Mouse (Mus musculus) fat pad, adult 2 months (tissue): Measurements from ENCODE around the gene Jakmip3.

Experiments used
- DNase-seq: peaks from one replicate; pipeline ENCODE4 v3.0.0-alpha.2; 2011; ENCODE audit warnings: low read depth, low spot score; ENCODE audit errors: extremely low read depth

The Jakmip3 gene

GRCm38 (mm10) chr7:139093781-139094180, 153.3 kb downstream of the Jakmip3 start:
- DNase-seq: no peak

DNA sequence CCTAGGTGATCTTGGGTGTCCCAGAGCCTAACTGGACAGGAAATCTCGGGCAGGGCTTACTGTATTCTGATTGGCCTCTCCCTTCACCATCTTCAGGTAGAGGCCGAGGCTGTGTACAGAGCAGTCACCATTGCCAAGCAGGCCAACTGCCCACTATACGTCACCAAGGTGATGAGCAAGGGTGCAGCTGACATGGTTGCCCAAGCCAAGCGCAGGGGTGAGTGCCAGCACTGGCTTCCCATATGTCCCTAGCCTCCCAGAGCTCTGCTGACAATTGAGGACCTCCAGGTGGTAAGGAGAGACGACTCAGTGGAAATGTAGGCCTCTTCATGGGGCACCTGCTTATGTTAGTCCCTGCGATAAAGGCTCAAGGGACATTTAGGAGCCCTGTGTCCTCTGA, 154.2 kb downstream of the Jakmip3 start:
- no peak for DNase-seq

DNA sequence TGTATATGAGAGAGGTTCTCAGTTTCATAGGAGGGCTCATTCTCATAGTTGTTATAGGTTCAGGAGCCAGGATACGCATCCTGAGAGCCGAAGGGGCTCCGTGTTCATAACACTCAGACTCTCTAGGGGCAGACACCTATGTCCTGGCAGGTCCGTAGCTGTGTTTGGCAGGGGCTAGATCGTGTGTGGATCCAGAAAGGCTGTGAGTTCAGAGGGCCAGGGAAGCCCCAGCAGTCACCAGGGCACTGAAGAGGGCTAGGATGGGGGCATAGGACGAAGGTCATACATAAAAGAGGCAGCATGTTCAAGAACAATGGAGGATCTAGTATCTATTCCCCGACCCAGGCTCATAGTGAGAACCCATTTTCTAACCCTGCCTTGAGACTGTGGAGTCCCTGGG, 154.8 kb downstream of the Jakmip3 start:
- no peak for DNase-seq

GRCm38 (mm10) chr7:139096399-139096798, 155.9 kb downstream of the Jakmip3 start:
- DNase-seq: no peak

- DNase-seq: no peak
These were observed 160.1 kb downstream of the Jakmip3 start for GRCm38 (mm10) chr7:139100531-139101095.

DNA sequence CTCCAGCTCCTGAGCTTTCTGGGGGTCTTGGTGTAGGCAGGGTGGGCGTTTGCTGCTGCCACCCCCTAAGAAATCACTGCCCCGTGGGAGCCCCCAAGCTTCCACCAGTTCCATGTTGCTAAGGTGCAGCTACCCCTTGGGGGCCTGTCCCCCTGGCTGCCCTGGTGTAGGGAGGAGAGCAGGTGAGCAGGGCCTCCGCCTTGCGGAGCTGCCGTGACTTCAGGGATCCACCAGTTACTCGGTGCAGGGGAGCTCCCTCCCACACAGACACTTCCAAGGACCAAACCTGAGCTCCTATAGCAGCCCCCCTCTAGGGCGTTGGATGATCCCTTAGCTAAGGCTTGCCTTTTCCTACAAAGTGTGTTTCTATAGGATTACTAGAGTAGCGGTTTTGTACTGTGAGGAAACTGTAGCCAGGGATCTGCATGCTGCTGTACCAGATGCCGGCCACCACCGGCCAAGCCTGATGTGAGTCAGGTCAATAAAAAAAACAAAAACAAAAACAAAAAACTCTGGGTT, 160.8 kb downstream of the Jakmip3 start:
- DNase-seq: no peak

DNA sequence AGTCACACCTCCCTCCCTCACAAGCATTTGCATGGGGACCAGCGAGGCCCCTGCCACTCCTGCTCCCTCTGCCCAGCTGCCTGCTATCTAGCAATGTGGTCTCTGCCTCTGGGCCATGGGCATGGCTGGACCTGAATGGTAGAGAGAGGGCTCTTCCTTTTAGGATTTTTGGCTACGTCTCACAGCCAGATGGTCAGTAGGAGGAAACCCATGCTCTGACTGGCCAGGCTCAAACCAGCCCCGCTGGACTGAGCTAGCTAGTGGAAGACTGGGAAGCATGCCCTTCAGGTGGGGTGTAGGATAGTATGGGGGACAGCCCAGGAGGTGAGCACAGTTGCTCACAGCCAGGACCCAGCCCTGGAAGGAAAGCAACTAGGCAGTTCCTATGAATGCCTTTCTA, 161.3 kb downstream of the Jakmip3 start:
- no peak for DNase-seq

- no peak for DNase-seq
These were observed 163.4 kb downstream of the Jakmip3 start for GRCm38 (mm10) chr7:139103960-139104381.

- no peak for DNase-seq
These were observed 164.5 kb downstream of the Jakmip3 start for GRCm38 (mm10) chr7:139105076-139105475.

- DNase-seq: no peak
These were observed 165.2 kb downstream of the Jakmip3 start for GRCm38 (mm10) chr7:139105705-139106104.

- DNase-seq: no peak
These were observed 167.5 kb downstream of the Jakmip3 start for GRCm38 (mm10) chr7:139107908-139108650.

DNA sequence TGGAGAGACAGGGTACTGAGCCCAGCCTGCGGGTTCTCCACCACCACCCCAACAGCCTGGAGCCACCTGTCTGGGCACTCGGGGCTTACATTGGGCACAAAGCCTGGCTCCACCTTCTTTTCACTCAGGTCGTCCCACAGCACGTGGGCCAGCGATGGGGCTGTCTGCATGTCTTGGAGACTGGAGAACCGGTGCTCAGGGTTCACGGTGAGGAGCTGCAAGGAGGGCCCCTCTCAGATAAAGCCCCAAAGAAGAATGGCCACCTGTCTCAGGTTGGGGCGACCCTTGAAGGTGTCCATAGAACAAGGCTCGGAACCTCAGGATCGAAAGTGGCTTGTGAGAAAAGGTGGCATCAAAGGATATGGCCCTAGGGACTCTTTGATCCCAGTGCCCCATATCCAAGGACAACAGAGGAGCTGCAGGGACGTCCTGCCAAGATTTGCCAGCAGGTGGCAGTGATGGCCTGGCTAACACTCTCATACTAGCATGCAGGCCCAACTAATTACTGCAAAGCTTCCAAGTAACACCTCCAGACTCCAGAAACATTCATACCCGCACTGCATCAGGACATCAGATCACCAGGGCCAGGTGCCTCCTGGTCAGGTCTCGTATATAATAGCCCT, 178.7 kb downstream of the Jakmip3 start:
- DNase-seq: no peak

GRCm38 (mm10) chr7:139119775-139120153, 179.2 kb downstream of the Jakmip3 start:
- no peak for DNase-seq

DNA sequence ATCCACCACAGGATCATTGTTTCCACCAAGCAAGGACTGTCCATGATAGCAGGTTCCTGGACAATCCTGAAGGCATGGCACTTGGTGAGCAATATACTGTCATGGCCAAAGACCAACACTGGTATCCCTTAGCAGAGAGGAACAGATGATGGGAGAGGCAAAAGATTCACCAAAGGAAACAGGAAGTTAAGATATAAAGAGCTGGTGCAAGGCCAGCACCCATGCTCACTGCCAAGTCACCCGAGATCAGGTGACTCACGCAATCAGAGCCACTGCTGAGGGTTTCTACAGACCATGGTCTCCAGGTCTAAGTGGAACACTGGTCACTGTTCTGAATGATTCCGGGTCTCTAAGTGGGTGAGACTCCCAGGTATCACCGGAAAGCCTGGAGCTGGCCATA, 185.4 kb downstream of the Jakmip3 start:
- no peak for DNase-seq

DNA sequence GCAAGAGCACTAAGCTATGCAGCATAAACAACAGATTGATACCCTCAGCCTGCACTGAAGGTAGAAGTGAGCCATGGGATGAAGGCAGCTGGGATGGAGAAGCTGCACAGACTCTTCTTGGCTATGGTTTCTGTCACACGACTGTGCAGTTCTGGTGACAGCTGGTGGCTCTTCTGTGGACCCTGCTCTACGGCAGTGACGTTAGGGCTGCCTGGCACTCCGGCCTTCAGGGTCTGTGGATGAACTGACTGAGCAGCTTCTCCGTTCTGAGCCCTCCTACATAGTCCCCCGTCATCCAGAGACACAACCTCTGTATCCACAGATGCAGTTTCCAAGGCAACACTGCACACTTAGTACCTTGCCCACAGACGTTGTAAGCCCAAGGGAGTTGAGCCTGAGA, 186.0 kb downstream of the Jakmip3 start:
- DNase-seq: no peak

DNA sequence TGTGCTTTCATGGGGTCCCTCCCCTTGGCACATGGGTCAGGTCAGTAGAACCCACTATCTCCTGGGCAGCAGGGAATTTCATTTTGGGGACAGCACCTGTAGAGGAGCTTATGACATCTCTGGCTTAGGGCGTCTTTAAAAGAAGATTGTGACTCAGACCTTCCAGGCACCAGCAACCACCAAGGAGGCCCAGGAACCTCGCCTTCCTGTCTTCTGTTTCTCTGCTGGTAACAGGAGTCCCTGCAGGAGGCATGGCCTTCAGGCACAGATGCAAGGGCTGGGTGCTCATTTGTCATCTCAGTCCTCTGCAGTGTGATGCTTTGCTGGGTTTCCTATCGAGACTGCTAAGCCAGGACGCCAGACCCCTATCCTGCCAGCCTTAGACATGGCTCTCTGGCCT, 188.5 kb downstream of the Jakmip3 start:
- no peak for DNase-seq

GRCm38 (mm10) chr7:139130361-139130760, 189.8 kb downstream of the Jakmip3 start:
- no peak for DNase-seq

GRCm38 (mm10) chr7:139131538-139131937, 191.0 kb downstream of the Jakmip3 start:
- DNase-seq: no peak

DNA sequence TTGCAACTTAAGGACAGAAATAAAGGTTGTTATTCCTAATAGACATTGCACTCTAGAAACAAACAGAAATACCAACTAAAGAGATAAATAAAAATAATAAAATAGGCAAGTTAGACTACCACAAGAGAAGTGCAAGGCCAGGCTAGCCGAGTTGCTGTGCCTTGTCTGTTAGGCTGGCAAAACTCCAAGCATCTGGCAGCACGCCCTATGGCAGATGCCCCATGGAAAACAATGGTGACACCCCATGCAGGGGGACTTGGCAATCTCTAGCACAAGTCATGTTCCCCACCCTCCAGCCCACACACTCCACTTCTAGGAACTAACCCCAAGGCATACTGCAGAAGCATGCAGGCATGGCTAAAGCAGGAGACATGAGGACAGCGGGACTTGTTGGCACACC, 192.9 kb downstream of the Jakmip3 start:
- DNase-seq: no peak
